Mouse (Mus musculus): ENCODE data around the gene P3h3.

DNA sequence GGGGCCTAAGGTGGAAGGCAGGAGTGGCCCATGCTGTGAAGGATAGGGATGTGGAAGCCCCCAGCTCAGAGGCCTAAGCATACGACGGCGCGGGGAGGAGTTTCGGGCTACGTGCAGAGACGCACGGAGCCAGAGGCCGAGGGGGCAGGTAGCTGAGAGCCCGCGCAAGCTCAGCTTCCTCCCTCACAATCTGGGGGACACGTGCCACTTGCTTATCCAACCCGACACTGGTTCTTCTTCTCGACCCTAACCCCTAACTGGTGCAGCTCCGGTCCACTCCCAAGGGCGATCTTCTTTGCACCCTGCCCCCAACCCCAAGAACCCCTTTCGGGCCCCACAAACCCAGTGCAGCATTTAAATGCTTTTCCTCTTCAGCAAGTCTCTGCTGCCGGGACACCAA, 44.1 kb downstream of the P3h3 start:
- TF ChIP-seq POLR2A (IDR thresholded peaks at IDR 0.05; ENCODE audit: low read depth, low read length): no peak; the same call in 1 of the 2 replicates
- no peak for TF ChIP-seq CTCF (IDR thresholded peaks at IDR 0.05; ENCODE audit: extremely low read depth, insufficient read length, insufficient replicate concordance, low read depth, low read length)
